Mouse (Mus musculus) lung, adult 2 months (tissue): Measurements from ENCODE around the gene Cdc14a. TPM values are rescaled to one million over a fixed set of nuclear protein-coding genes. Genes with fewer than 3 reads are reported as not detected.
A peak's percentile ranks its signal among the peaks of the same experiment; 100 is the strongest.

Experiments used
- DNase-seq: peaks from one replicate; pipeline ENCODE4 v3.0.0; 2022
- H3K4me1 ChIP-seq: fragments of 200-500 bp; 2 replicates; pipeline ENCODE4 v1.6.1; 2011; ENCODE audit warnings: low read length; ENCODE audit not compliant: control insufficient read depth, insufficient read depth
- H3K4me3 ChIP-seq: fragments of 200-500 bp; replicated peaks from 2 replicates; pipeline ENCODE3; 2011; ENCODE audit warnings: low read depth, mild to moderate bottlenecking, control low read depth, low read length; ENCODE audit errors: extremely low read depth
- CTCF ChIP-seq: fragments of 200-500 bp; IDR thresholded peaks from 2 replicates; pipeline ENCODE4 v1.5.1; 2011; ENCODE audit warnings: mild to moderate bottlenecking, low read length, control low read depth; ENCODE audit not compliant: insufficient read depth
- POLR2A ChIP-seq: fragments of 200-500 bp; IDR thresholded peaks from 2 replicates; pipeline ENCODE4 v1.6.1; 2011; ENCODE audit warnings: low read depth, mild to moderate bottlenecking, control low read depth, low read length, borderline replicate concordance; ENCODE audit errors: extremely low read depth
- WGBS: fragments of 180-500 bp; shearing (Covaris S2); methylation state at CpG from one replicate; pipeline ENCODE4 v1.1.7; 2018; 5-methylcytosine and 5-hydroxymethylcytosine counted together
- polyA plus RNA-seq: library from polyadenylated mRNA; depleted of rRNA; stranded (reverse); fragments of >200 nt; gene quantifications from 2 replicates; pipeline ENCODE4 v1.2.3, GENCODE M21; 2012

Gene Cdc14a
- polyA plus RNA-seq, 1 experiment = 7.2 TPM

GRCm38 (mm10) chr3:116263977-116264376 is 159.9 kb downstream of the Cdc14a start:
- 59% methylated on average over 1 of the region's 1 CpGs for WGBS
- H3K4me3 ChIP-seq = no peak overlapping the region
- no peak for DNase-seq
- H3K4me1 ChIP-seq = peaks cover 2% of the 10 kb centered on the region; the same call in 1 of the 2 replicates
- TF ChIP-seq CTCF (no peak), POLR2A (no peak)

- Histone ChIP-seq H3K4me1 (peaks cover 2% of the 10 kb centered on the region; the same call in 1 of the 2 replicates), H3K4me3 (no peak overlapping the region)
- no peak for DNase-seq
- WGBS = 71% methylated on average over 5 of the region's 5 CpGs
- TF ChIP-seq POLR2A (no peak), CTCF (no peak)
These were observed 160.8 kb downstream of the Cdc14a start for GRCm38 (mm10) chr3:116263061-116263460.

- no peak for DNase-seq
- Histone ChIP-seq H3K4me1 (peaks cover 6% of the 10 kb centered on the region; the same call in 1 of the 2 replicates), H3K4me3 (no peak overlapping the region)
- TF ChIP-seq POLR2A (no peak), CTCF (no peak)
- WGBS = 47% methylated on average over 5 of the region's 5 CpGs
These were observed 167.7 kb downstream of the Cdc14a start for GRCm38 (mm10) chr3:116256104-116256503.

- DNase-seq = peak; percentile 37
- Histone ChIP-seq H3K4me1 (peaks cover 6% of the 10 kb centered on the region; the same call in 1 of the 2 replicates), H3K4me3 (peak within 1 kb of the TSS; percentile 46)
- TF ChIP-seq CTCF (no peak), POLR2A (no peak)
- WGBS = 9% methylated on average over 9 of the region's 9 CpGs
These were observed 170.7 kb downstream of the Cdc14a start, which contains the start of gene Gpr88 for GRCm38 (mm10) chr3:116253077-116253531. Gpr88 (minus strand) TSS chr3:116253503.

GRCm38 (mm10) chr3:116252255-116253040 is 171.4 kb downstream of the Cdc14a start:
- 1% methylated on average over 48 of the region's 48 CpGs for WGBS
- TF ChIP-seq CTCF = no peak
- Histone ChIP-seq H3K4me3 (peak overlapping the region; percentile 46), H3K4me1 (peaks cover 6% of the 10 kb centered on the region; the same call in 1 of the 2 replicates)
- peak; percentile 27 for DNase-seq

- peak; percentile 22 for DNase-seq
- WGBS = 1% methylated on average over 76 of the region's 86 CpGs
- peaks cover 6% of the 10 kb centered on the region; the same call in 1 of the 2 replicates for H3K4me1 ChIP-seq
- H3K4me3 ChIP-seq = peak overlapping the region; percentile 34
- no peak for TF ChIP-seq POLR2A
These were observed 172.2 kb downstream of the Cdc14a start for GRCm38 (mm10) chr3:116251481-116252254.

- no peak overlapping the region for H3K4me3 ChIP-seq
- no peak for DNase-seq
- H3K4me1 ChIP-seq = peaks cover 6% of the 10 kb centered on the region; the same call in 1 of the 2 replicates
- TF ChIP-seq CTCF (no peak), POLR2A (no peak)
- 83% methylated on average over 2 of the region's 2 CpGs for WGBS
These were observed 174.8 kb downstream of the Cdc14a start for GRCm38 (mm10) chr3:116249026-116249425.

GRCm38 (mm10) chr3:116244476-116244875 is 179.4 kb downstream of the Cdc14a start:
- TF ChIP-seq POLR2A = no peak
- no peak for TF ChIP-seq CTCF
- WGBS = 59% methylated on average over 6 of the region's 6 CpGs

GRCm38 (mm10) chr3:116242685-116243084 is 181.1 kb downstream of the Cdc14a start:
- 75% methylated on average over 9 of the region's 9 CpGs for WGBS
- H3K4me1 ChIP-seq = no peaks in the 10 kb centered on the region
- no peak overlapping the region for H3K4me3 ChIP-seq
- TF ChIP-seq CTCF = no peak
- no peak for DNase-seq

More at GRCm38 (mm10) chr3:116244476-116244875, 179.4 kb downstream of the Cdc14a start:
- no peaks in the 10 kb centered on the region for H3K4me1 ChIP-seq
- no peak for DNase-seq
- H3K4me3 ChIP-seq = no peak overlapping the region

- no peak for DNase-seq
- Histone ChIP-seq H3K4me1 (no peaks in the 10 kb centered on the region), H3K4me3 (no peak overlapping the region)
- no peak for TF ChIP-seq CTCF
- no peak for TF ChIP-seq POLR2A
- WGBS = 89% methylated on average over 5 of the region's 5 CpGs
These were observed 186.3 kb downstream of the Cdc14a start for GRCm38 (mm10) chr3:116237527-116237926.
